Mouse (Mus musculus) lung, adult 2 months (tissue): ENCODE measurements around the gene Nck1. TPM values are rescaled to one million over a fixed set of nuclear protein-coding genes. Genes with fewer than 3 reads are reported as not detected.

ENCODE experiments used
- DNase-seq: peaks from one replicate; pipeline ENCODE4 v3.0.0; 2022
- H3K4me1 ChIP-seq: fragments of 200-500 bp; 2 replicates; pipeline ENCODE4 v1.6.1; 2011; ENCODE audit warnings: low read length; ENCODE audit not compliant: control insufficient read depth, insufficient read depth
- H3K4me3 ChIP-seq: fragments of 200-500 bp; replicated peaks from 2 replicates; pipeline ENCODE3; 2011; ENCODE audit warnings: low read depth, mild to moderate bottlenecking, control low read depth, low read length; ENCODE audit errors: extremely low read depth
- CTCF ChIP-seq: fragments of 200-500 bp; IDR thresholded peaks from 2 replicates; pipeline ENCODE4 v1.5.1; 2011; ENCODE audit warnings: mild to moderate bottlenecking, low read length, control low read depth; ENCODE audit not compliant: insufficient read depth
- POLR2A ChIP-seq: fragments of 200-500 bp; IDR thresholded peaks from 2 replicates; pipeline ENCODE4 v1.6.1; 2011; ENCODE audit warnings: low read depth, mild to moderate bottlenecking, control low read depth, low read length, borderline replicate concordance; ENCODE audit errors: extremely low read depth
- WGBS: fragments of 180-500 bp; shearing (Covaris S2); methylation state at CpG from one replicate; pipeline ENCODE4 v1.1.7; 2018; 5-methylcytosine and 5-hydroxymethylcytosine counted together
- polyA plus RNA-seq: library from polyadenylated mRNA; depleted of rRNA; stranded (reverse); fragments of >200 nt; gene quantifications from 2 replicates; pipeline ENCODE4 v1.2.3, GENCODE M21; 2012; rRNA removed

Nck1 gene
- polyA plus RNA-seq, 1 experiment, result 8.7 TPM

GRCm38 (mm10) chr9:100446059-100446686 lies 99.8 kb downstream of the Nck1 start:
- WGBS, result under 1% methylated on average over 32 of the region's 32 CpGs
- peak; percentile 83 for DNase-seq
- peak overlapping the region; percentile 53 for H3K4me3 ChIP-seq
- TF ChIP-seq CTCF (peak; percentile 94), POLR2A (no peak)
- H3K4me1 ChIP-seq, result no peaks in the 10 kb centered on the region

Other genes starting within 250 kb of the Nck1 start
- gene Il20rb, start 59.3 kb downstream of the Nck1 start, polyA plus RNA-seq, result 2.7 and 5.9 TPM in 2 replicates
- gene Slc35g2, start 25.0 kb upstream of the Nck1 start, polyA plus RNA-seq, result 5.4 and 9.0 TPM in 2 replicates
- 3.0 and 4.2 TPM in 2 replicates for gene Stag1, start 51.7 kb upstream of the Nck1 start, polyA plus RNA-seq